Mouse (Mus musculus) right cerebral cortex, postnatal 10 days (tissue): ENCODE data around the gene Ppp1r14a.

ENCODE experiments used
- DNase-seq, 2 experiments: peaks; one replicate each; pipeline ENCODE4 v3.0.0; 2021; ENCODE audit warnings: low spot score in 2 of 2

Ppp1r14a gene

DNA sequence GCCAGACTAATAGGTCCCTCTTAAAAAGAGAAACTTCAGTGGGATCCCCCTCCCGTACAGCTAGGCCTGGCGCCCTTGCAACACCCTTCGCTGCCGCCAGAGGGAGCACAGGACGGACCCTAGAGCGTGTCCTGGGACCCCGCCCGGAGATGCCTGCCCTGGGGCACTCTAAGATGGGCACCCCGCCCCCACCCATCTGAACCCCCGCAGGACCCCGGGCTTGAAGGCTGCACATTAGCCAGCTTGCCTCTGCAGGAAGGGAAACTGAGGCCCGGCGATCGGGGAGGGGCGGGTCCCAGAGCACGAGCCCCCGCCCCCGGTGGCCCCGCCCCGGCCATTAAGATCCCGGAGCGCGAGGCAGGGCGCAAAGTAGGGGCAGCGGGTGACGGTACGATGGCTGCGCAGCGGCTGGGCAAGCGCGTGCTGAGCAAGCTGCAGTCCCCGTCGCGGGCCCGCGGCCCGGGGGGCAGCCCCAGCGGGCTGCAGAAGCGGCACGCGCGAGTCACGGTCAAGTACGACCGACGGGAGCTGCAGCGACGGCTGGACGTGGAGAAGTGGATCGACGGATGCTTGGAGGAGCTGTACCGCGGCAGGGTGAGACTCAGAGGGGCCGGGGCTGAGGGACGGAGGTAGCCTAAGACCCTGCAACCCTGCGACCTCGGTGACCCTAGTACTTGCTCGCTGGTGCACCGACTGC is at the start of gene Ppp1r14a:
Gene Ppp1r14a, plus strand, starts transcription at position 367 of the 697 bp plus-strand sequence.
- peak; percentile 50 to 72 for DNase-seq

DNA sequence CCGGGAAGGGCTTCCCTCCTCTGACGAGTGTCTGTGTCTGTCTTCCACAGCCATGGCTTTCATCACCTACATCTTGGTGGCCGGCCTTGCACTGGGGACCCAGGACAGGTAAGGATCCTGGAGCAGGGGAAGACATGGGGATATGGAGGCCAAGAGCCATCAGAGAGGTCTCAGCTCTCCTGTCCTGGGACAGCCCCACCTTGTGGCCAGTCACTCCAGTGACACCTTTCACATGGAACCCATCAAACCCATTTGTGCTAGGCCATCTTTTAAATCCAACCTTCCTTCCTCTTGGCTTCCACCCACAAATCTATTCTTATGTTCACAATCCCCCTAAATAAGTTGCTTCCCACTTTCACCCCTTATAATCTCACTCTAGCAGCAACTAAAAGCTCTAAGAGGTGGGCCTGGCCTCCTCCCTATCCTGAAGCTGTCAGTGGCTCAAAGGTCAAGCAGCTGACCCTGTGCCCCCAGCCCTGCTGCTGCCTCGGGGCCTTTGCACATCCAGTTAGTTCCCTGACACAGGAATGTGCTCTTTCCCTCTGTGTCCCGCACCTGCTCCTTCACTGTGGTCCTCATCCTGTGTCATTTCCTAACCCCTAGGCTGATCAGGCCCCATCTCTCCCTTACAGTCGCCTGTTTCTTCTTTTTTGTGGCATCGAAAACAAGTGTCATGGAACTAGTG is 44.2 kb upstream of the Ppp1r14a start:
- no peak for DNase-seq

DNA sequence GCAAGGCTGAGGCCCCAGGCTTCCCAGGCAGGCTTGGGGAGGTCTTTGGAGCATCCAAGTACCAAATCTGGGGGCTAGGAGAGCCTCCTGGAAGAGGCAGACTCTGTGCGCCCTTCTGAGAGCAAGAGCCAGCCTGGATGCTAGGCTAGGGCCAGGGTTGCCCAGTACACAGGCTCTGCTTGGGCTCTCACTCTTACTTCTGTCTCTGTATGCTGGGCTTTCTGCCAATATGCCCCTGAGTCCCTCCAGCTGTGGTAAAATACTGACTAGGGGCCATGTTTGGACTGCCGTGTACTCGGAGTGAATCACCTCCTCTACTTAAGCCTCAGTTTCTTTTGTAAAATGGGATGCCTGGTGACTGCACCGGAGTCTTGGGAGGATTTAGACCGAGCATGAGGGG is 43.1 kb upstream of the Ppp1r14a start:
- DNase-seq, result no peak

DNA sequence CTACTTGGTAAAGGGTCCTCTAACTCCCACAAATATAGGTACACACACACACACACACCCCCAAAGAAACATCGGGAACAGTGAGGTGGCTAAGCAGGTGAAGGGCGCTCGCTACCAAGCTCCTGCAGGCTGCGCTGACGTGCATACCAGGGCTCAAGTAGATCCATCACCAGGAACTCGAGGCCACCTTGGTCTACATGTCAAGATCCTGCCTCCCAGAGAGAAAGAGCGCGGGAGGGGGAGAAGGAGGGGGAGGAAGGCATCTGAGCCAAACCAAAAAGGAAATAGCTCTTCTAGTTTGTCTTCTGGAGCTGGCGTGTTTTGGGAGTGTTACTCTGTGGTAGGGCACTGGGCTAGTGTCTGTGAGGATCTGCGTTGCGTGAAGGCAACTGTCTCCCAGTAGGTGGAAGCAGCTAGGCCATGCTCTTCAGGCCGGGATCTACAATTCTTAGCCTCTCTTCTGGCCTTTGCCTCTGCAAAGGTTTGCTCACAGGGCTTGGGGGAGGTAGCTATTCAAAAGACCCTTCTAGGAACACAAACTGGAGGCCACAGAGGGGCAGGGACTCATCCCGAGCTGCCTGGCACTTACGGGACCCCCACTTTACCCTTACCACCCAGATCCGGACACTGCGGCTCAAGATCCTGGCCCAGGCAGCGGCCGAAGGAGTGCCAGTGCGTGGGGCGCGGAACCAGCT is 42.3 kb upstream of the Ppp1r14a start:
- DNase-seq, result no peak

DNA sequence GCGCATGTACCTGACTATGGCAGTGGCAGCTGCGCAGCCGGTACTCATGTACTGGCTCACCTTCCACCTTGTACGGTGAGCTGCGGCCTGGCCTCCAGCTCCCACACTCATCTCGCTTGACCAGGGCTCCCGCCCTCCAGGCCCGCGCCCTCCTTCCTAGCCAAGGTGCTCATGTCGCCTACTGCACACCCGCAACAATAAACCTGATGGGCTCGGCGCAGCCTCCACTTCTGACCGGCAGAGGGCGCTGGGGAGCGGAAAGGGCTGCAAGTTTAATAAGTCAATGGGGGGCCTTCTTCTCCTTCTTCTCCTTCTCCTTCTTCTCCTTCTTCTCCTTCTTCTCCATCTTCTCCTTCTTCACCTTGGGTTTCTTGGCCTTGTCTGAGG is 41.8 kb upstream of the Ppp1r14a start:
- DNase-seq, result peak in 1 of 2 experiments; percentile 76

DNA sequence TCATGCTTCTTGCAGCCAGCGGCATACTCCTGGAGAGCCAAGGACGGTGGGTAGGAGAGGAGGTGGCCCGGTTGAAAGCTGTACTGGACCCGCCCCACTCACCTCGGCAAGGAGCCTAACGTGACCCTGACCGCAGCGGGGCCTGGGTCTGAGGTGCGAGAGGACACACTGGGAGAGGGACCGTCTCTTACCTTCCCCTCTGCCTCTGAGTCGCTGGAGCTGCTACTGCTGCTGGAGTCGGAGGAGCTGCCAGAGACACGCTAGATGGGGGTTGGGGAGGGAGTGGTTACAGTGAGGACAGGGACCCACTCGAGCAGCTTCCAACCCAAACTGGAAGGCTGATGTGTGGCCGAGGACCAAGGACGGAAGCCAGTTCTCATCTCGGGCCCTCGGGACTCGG is 41.4 kb upstream of the Ppp1r14a start:
- no peak for DNase-seq

DNA sequence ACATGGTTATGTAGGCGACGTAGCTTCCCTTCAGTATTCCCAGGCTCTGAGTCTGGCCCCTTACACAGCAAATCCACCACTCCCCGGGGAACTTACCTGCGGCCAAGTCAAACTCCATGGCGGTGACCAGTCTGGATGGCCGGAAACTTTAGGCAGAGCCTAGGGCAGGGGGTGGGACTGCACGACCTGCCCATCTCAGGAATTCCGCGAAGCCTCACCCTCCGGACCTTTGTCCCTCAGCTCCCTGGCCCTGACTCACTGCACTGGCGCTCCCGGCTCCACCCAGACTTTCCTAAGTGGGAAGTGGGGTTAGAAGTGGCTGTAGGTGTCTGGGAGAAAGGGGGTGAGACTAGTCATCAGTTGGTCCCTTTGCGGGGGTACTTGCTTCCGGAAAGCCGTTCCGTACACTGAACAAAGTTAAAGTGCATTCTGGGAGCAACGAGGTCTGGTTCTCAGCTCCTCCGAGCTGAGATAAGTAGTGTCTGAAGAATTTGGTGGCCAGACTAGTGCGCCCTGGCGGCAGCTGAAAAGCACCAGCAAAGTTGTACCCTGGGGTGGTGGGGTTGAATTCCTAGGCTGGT is 40.8 kb upstream of the Ppp1r14a start, which contains the start of gene 2200002D01Rik:
Gene 2200002D01Rik, minus strand, starts transcription at position 206 of the 581 bp plus-strand sequence.
- DNase-seq, result no peak

DNA sequence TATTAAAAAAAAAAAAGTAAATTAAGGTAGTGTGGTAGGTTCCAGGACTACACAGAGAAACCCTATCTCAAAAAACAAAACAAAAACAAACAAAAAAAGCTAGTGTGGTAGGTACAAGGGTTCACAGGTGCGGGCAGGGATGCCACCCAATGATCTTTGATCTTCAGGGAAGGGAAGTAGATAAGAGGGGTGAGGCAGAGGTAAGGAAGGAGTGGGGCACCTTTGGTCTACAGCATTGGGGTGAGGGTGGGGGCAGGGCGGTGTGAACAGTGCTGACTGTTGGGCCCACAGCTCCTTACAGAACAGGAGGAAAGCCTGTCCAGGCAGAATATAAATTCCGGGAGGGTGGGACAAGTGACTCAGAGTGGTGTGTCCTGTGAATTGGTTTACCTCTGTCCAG is 37.9 kb upstream of the Ppp1r14a start:
- no peak for DNase-seq

DNA sequence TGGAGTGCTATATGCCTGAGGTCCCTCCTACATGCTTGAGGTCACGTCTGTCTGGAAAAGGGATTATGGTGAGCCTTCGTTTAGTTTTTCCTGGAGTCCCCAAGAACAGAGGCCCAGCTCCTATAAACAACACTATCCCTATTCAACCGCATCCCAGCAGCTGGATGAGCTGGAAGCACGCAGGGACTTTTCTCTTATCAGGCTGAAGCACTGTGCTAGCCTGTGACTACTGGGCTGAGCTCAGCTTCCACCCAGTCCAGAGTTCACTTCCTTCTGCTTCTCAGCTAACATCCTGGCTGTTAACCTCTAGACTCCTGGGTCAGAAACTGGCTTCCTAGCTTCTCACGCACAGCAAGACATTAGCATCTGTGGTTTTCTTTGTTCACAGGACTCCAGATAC is 35.3 kb upstream of the Ppp1r14a start:
- DNase-seq, result no peak

DNA sequence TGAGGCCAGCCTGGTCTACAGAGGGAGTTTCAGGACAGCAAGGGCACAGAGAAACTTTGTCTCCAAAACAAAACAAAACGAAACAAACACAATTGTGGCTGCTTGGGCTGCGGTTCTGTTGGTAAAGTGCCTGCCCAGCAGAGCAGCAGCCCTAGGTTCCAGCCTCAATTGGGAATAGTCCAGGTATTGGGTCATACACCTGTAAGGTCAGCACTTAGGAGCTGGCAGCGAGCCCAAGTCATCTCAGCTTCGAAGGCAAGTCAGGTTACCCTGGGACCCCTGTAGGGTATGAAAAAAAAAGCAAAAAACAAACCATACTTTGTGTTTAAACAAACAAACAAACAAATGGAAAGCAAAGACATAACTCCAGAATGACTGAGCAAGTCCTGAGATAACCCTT is 33.2 kb upstream of the Ppp1r14a start:
- no peak for DNase-seq

DNA sequence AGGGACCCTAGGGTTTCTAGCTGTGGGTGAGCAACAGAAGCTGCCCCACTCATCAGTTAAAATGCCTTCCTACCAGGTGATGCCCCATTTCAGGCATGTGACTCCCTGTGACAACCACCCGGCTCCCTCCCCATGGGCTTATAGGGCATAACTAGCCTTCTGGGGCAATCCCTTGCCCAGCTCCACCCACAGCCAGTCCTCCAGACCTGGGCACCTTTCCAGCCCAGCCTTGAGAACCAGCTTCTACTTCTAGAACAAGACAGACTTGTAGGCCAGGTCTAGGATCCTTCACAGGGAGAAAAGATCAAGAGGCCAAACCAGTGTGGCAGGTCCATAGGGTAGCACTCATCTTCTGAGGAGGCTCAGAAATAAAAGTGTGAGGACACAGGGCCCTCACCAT is 31.7 kb upstream of the Ppp1r14a start:
- DNase-seq, result no peak

DNA sequence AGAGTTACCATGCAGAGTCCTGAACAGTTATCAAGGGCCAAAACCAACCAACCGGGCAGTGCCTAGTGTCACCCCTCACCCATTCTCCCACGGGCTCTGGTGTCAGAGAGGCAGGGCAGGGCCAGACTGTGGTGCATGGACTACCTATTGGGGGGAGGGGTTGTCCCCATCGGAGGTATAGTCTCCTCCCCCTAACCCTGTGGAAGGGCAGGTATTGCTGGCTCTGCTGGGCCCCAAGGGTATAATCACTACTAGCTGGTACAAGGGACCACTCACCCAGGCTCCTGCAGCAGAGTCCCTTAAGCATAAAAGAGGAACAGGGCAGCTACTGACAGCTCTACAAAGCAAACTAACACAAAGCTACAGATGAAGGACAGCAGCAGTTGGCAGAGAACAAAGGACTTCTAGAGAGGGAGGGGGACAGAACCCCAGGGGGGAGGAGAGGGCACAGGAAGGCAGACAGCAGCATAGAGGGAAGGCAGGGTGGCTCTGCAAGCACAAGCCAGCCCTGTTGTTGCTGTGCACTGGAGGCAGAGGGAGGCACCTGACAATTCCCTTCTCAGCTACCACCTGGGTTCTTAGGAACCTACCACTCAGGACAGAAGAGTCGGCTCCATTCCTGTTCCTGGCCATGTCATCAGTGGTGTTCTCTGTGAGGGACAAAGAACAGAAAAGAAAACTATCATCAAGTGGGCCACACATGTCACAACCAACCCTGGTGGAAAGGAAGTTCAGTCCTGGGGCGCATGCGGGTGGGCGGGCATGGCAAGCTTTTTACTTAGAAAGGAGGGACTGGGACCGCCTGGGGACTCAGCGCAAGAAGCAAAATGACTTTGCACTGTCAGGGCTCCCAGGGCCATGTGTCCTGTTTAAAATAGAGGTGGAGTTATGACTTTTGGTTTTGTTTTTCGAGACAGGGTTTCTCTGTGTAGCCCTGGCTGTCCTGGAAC is 29.1 kb upstream of the Ppp1r14a start:
- DNase-seq, result no peak

DNA sequence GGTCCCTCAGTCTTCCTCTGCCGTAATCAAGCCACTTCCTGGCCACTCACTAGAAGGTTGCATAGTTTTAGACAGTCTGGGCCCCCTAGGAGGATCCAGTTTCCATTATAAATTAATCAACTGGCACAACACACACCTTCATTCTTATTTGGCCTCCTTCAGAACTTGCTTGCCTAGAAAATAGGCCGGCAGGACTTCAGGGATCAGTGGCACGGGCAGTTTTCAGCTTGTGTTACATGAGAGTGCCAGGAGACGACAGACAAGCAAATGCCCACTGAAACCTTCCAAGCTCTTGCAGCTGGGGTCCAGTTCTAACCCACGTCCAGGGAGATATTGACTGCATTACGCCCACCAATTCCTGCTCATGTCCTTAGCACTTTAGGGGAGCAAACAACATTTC is 27.0 kb upstream of the Ppp1r14a start:
- no peak for DNase-seq

DNA sequence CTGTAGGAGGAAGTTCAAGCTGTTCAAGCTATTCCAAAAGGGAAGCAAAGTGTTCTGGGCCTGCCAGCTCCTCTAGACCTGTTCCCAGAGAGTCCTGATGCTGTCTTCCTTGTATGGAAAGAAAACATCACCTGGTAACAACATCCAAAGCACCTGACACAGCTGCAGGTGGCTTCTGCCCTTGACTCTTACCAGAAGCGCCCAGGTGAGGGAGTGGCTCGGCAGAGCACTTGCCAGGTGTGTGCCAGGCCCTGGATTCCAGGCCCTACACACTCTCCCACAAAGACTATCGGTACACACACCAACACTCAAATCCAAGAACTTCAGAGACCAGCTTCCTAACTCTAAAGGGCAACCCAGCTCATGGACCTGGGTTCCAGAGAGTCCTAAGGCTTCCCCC is 25.3 kb upstream of the Ppp1r14a start:
- no peak for DNase-seq

DNA sequence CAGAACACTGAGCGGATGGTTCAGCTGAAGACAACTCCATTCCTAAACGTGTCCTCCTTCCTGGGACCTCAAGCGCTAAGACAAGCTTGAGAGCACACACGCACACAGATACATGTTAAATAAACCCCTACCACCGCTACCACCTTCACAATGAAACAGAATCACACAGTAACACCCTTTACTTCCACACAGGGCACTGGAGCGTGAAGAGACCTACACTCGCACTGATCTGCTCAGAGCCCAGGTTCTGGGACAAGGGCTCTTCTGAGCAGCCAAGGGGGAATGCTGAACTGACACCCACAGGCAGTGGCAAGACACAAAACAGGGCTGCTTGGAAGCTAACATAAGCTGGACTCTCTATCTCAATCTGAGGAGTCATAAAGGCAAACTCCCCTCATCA is 23.5 kb upstream of the Ppp1r14a start:
- DNase-seq, result no peak

DNA sequence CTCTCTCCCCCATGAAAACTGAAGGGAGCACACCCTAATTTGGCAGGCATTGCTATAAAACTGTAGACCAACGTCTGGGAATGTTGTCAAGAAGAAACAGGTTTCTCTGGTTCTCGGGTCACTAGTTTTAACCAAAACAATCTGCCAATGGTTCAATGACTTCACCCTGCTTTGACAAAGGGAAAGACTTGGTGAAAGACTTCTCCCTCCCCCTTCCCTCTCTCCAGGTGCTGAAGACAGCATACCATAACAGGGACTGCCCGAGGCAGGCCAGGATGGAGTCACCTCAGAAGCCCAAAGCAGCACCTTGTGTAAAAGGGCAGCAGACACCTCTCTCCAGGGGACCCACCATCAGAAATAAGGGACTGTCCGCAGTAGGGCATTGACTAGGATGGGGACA is 22.2 kb upstream of the Ppp1r14a start:
- DNase-seq, result no peak

DNA sequence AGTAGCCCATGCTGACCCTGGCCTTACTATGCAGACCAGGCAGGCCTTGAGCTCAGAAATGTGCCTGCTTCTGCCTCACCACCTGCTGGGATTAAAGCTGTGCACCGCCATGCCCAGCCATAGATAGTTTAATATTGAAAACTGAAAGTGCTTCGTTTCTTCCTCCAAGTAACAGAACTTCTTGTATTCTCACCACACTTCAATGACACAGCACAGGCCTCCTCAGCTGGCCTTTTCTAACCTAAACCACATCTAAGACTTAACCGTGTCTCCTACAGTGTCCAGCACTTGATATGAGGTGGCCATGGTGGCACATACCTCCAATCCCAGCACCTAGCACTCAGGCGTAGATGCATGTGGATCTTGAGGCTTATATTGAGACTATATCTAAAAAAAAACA is 18.7 kb upstream of the Ppp1r14a start:
- DNase-seq, result no peak

DNA sequence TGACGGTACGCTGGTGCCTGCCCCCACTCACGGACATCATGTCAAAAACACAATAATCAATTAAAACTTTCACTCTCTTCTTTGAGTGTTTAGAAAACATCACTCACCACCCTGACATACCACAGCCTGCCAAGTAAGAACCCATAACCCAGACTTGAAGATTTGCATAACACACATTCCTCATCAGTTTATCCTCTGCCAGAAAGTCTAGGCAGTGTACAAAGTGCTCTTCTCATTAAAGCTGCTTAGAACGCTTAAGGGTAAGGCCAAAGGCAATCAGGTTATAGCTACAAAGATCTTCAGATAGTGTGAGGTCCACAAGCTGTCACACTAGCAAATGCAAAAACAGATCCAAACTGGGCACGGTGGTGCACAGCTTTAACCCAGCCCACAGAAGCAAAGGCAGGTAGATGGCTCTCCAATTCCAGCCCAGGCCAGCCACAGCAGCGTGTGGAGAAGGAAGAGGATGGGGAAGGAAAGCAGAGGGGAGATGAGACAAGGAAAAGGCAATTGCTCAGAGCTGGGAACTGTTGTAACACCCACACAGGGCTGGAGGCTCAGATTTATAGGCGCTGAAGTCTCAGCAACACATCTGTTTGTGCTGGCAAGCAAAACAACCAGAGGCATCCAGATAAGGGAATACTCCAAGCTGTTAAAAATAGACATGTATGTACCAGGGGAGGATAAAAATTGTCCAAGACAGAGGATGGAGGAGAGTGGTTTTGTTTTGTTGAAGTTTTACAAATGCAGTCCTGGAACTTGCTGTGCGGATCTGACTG is 17.2 kb upstream of the Ppp1r14a start:
- no peak for DNase-seq

DNA sequence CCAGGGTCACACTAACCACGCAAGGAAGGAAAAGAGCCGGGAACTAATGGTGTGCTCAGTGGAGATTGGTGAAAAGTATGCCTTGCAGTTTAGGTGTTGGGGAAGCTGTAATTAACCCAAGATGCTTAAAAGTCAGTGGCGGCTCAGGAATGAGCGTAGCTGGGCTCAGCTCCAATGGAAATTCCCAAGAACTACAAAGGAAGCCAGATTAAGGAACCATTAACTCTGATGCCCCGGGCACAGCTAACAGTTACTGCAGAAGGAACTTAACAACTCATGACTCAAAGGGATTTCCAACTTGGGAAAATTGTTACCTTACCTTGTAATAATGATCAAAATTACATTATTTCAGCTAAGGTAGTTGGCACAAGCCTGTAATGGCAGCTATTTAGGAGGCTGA is 12.4 kb upstream of the Ppp1r14a start:
- no peak for DNase-seq

DNA sequence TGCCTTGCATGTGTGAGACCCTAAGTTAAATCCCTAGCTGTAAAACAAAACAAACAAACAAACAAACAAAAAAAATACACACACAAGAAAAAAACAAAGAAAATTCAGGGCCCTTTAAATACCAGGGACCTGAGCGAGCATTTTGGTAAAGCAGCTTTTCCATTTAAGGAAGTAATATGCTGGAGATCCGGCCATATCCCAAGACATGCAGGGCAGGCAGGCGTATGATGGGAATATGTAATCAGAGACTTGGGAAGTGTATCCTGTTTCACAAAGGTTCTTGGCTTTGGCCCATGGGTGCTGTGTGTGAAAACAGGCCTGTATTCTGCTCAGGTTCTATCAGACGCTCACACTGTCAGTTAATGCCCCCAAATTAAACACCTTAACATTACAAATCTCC is 11.6 kb upstream of the Ppp1r14a start:
- no peak for DNase-seq

DNA sequence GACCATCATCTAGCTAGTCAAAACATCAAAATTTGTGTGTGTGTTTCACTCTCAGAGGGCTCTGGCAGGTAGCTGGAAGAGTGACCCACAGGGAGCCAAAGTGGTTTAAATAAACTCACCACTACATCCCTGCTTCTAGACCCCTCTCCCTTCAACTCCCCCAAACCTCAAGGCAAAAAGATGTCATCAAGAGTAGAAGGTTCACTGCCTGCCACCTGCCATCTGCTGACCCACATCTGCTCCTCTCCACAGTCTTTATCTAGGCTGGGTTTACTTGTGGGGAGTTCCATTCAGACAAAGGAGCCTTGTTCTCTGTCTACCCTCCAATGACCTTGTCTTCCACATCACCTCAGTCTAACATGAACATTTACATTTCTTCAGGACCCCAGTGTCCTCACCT is 9.8 kb upstream of the Ppp1r14a start:
- no peak for DNase-seq
